Mouse (Mus musculus): ENCODE data around the gene Vmn1r195. TPM values are rescaled to one million over a fixed set of nuclear protein-coding genes. Genes with fewer than 3 reads are reported as not detected.
A peak's percentile ranks its signal among the peaks of the same experiment; 100 is the strongest.
"Not testable (repeated sequence)": the region's sequence is repeated elsewhere in the genome, so short reads cannot be mapped to it uniquely, and the experiment has no call there.

Gene Vmn1r195
- polyA plus RNA-seq (2015; fragmentation: Nextera tagmentation; extraction: Ambion mirVana), result not detected in 2 replicates

GRCm38 (mm10) chr13:22270222-22270621, at the start of gene Vmn1r195:
Gene Vmn1r195 (plus strand): TSS chr13:22270522.
- WGBS, result 95% methylated on average over 1 of the region's 1 CpGs
- H3K27me3 ChIP-seq (ENCODE audit: insufficient read depth, low read length); H3K4me2 ChIP-seq (ENCODE audit: low read length); H3K36me3 ChIP-seq (ENCODE audit: insufficient read depth, low read length); DNase-seq (ENCODE audit: low spot score); H3K4me3 ChIP-seq (replicated peaks; ENCODE audit: low read depth, low read length); H3K27ac ChIP-seq; ATAC-seq (replicated peaks; ENCODE audit: low FRiP score, low read depth); H3K9ac ChIP-seq (ENCODE audit: low read depth, low read length); H3K9me3 ChIP-seq (replicated peaks; ENCODE audit: low read length); H3K4me1 ChIP-seq (replicated peaks; ENCODE audit: insufficient read depth, low read length): not testable (repeated sequence)

- H3K36me3 ChIP-seq (ENCODE audit: insufficient read depth, low read length); DNase-seq (ENCODE audit: low spot score); H3K9ac ChIP-seq (ENCODE audit: low read depth, low read length); H3K4me2 ChIP-seq (ENCODE audit: low read length); H3K27me3 ChIP-seq (ENCODE audit: insufficient read depth, low read length); H3K27ac ChIP-seq; H3K9me3 ChIP-seq (replicated peaks; ENCODE audit: low read length); H3K4me3 ChIP-seq (replicated peaks; ENCODE audit: low read depth, low read length); H3K4me1 ChIP-seq (replicated peaks; ENCODE audit: insufficient read depth, low read length); ATAC-seq (replicated peaks; ENCODE audit: low FRiP score, low read depth): not testable (repeated sequence)
- WGBS, result 86% methylated on average over 1 of the region's 1 CpGs
These were observed 47.3 kb upstream of the Vmn1r195 start, which contains the start of gene Vmn1r193 for GRCm38 (mm10) chr13:22223060-22223459. Gene Vmn1r193 (minus strand): TSS chr13:22223160.

- H3K4me3 ChIP-seq (replicated peaks; ENCODE audit: low read depth, low read length), result no peak within 1 kb of the TSS
- no peak for TF ChIP-seq CTCF (IDR thresholded peaks at IDR 0.05; ENCODE audit: low read depth)
- H3K9me3 ChIP-seq (replicated peaks; ENCODE audit: low read length), result no peaks in the 10 kb centered on the region
- DNase-seq (ENCODE audit: low spot score), result no peak
- no peaks in the 10 kb centered on the region for H3K36me3 ChIP-seq (ENCODE audit: insufficient read depth, low read length)
- no peaks in the 10 kb centered on the region for H3K27me3 ChIP-seq (ENCODE audit: insufficient read depth, low read length)
- H3K4me1 ChIP-seq (replicated peaks; ENCODE audit: insufficient read depth, low read length), result no peaks in the 10 kb centered on the region
- WGBS, result 46% methylated on average over 1 of the region's 1 CpGs
- H3K9ac ChIP-seq (ENCODE audit: low read depth, low read length), result no peak within 1 kb of the TSS
- no peak within 1 kb of the TSS for H3K27ac ChIP-seq
- H3K4me2 ChIP-seq (ENCODE audit: low read length), result no peak within 1 kb of the TSS
- no peak for ATAC-seq (replicated peaks; ENCODE audit: low FRiP score, low read depth)
These were observed 26.4 kb upstream of the Vmn1r195 start, which contains the start of gene Vmn1r194 for GRCm38 (mm10) chr13:22243915-22244314. Gene Vmn1r194 (plus strand): TSS chr13:22244215.

- Histone ChIP-seq H3K4me3 (replicated peaks; ENCODE audit: low read depth, low read length) (no peak overlapping the region), H3K4me2 (ENCODE audit: low read length) (no peak overlapping the region), H3K27ac (no peak overlapping the region), H3K9me3 (replicated peaks; ENCODE audit: low read length) (no peaks in the 10 kb centered on the region), H3K27me3 (ENCODE audit: insufficient read depth, low read length) (no peaks in the 10 kb centered on the region), H3K4me1 (replicated peaks; ENCODE audit: insufficient read depth, low read length) (no peaks in the 10 kb centered on the region), H3K9ac (ENCODE audit: low read depth, low read length) (no peak overlapping the region), H3K36me3 (ENCODE audit: insufficient read depth, low read length) (no peaks in the 10 kb centered on the region)
- WGBS, result 35% methylated on average over 2 of the region's 2 CpGs
- TF ChIP-seq CTCF (IDR thresholded peaks at IDR 0.05; ENCODE audit: low read depth), result no peak
- ATAC-seq (replicated peaks; ENCODE audit: low FRiP score, low read depth) (no peak), DNase-seq (ENCODE audit: low spot score) (no peak)
These were observed 1.4 kb downstream of the Vmn1r195 start for GRCm38 (mm10) chr13:22271721-22272120.

- no peak overlapping the region for H3K9ac ChIP-seq (ENCODE audit: low read depth, low read length)
- no peaks in the 10 kb centered on the region for H3K36me3 ChIP-seq (ENCODE audit: insufficient read depth, low read length)
- no peaks in the 10 kb centered on the region for H3K9me3 ChIP-seq (replicated peaks; ENCODE audit: low read length)
- DNase-seq (ENCODE audit: low spot score) (no peak), ATAC-seq (replicated peaks; ENCODE audit: low FRiP score, low read depth) (no peak)
- WGBS, result 74% methylated on average over 2 of the region's 2 CpGs
- H3K27me3 ChIP-seq (ENCODE audit: insufficient read depth, low read length), result no peaks in the 10 kb centered on the region
- no peaks in the 10 kb centered on the region for H3K4me1 ChIP-seq (replicated peaks; ENCODE audit: insufficient read depth, low read length)
- no peak overlapping the region for H3K27ac ChIP-seq
- no peak overlapping the region for H3K4me2 ChIP-seq (ENCODE audit: low read length)
- H3K4me3 ChIP-seq (replicated peaks; ENCODE audit: low read depth, low read length), result no peak overlapping the region
- TF ChIP-seq CTCF (IDR thresholded peaks at IDR 0.05; ENCODE audit: low read depth), result peak; percentile 10; the same call in 1 of the 2 replicates
These were observed 14.3 kb downstream of the Vmn1r195 start for GRCm38 (mm10) chr13:22284578-22284977.

- DNase-seq (ENCODE audit: low spot score) (no peak), ATAC-seq (replicated peaks; ENCODE audit: low FRiP score, low read depth) (no peak)
- Histone ChIP-seq H3K9me3 (replicated peaks; ENCODE audit: low read length) (no peaks in the 10 kb centered on the region), H3K4me3 (replicated peaks; ENCODE audit: low read depth, low read length) (no peak within 1 kb of the TSS), H3K36me3 (ENCODE audit: insufficient read depth, low read length) (no peaks in the 10 kb centered on the region), H3K27ac (no peak within 1 kb of the TSS), H3K4me2 (ENCODE audit: low read length) (no peak within 1 kb of the TSS), H3K9ac (ENCODE audit: low read depth, low read length) (no peak within 1 kb of the TSS), H3K4me1 (replicated peaks; ENCODE audit: insufficient read depth, low read length) (no peaks in the 10 kb centered on the region), H3K27me3 (ENCODE audit: insufficient read depth, low read length) (no peaks in the 10 kb centered on the region)
- 64% methylated on average over 2 of the region's 2 CpGs for WGBS
- no peak for TF ChIP-seq CTCF (IDR thresholded peaks at IDR 0.05; ENCODE audit: low read depth)
These were observed 19.3 kb downstream of the Vmn1r195 start, which contains the start of gene Vmn1r196 for GRCm38 (mm10) chr13:22289620-22290019. Gene Vmn1r196 (plus strand): TSS chr13:22289920.

- not testable (repeated sequence) for H3K4me3 ChIP-seq (replicated peaks; ENCODE audit: low read depth, low read length); ATAC-seq (replicated peaks; ENCODE audit: low FRiP score, low read depth); H3K36me3 ChIP-seq (ENCODE audit: insufficient read depth, low read length); H3K9ac ChIP-seq (ENCODE audit: low read depth, low read length); H3K27ac ChIP-seq; H3K4me2 ChIP-seq (ENCODE audit: low read length); H3K27me3 ChIP-seq (ENCODE audit: insufficient read depth, low read length); DNase-seq (ENCODE audit: low spot score); H3K4me1 ChIP-seq (replicated peaks; ENCODE audit: insufficient read depth, low read length); H3K9me3 ChIP-seq (replicated peaks; ENCODE audit: low read length)
- WGBS, result 88% methylated on average over 5 of the region's 5 CpGs
These were observed 37.8 kb downstream of the Vmn1r195 start for GRCm38 (mm10) chr13:22308075-22308474.
